Mouse (Mus musculus) pancreas, adult 10 weeks (tissue): ENCODE measurements around the gene Rfpl4b. TPM values are rescaled to one million over a fixed set of nuclear protein-coding genes. Genes with fewer than 3 reads are reported as not detected.

Experiments
- polyA plus RNA-seq: library from polyadenylated mRNA; stranded (reverse); fragments of 350-450 nt; fragmentation: Illumina TruSeq; extraction: RNeasy Lipid Tissue Mini Kit (QIAGEN cat#74804); gene quantifications from one replicate; pipeline ENCODE4 v1.2.3, GENCODE M21; 2015; ENCODE audit warnings: low read depth, low replicate concordance; ENCODE audit not compliant: insufficient read depth

Gene Rfpl4b
- polyA plus RNA-seq, result not detected

DNA sequence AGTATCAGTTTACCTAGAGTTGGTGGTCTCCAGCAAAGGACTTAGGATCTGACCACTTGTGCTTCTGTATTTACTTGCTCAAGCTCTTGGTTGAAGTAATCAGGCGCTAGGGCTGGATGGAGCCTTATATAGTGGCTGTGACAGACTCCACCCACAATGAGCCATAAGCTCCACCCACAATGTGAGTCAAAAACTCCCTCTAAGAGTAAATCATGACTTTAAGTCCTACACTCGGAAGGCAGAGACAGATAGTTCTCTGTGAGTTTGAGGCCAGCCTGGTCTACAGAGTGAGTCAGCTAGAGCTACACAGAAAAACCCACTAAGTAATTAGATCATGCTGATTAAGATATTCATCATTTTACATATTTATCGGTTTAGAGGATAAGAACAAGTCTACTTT, at the start of gene Rfpl4b:
Rfpl4b (minus strand) TSS at position 101 of the 400 bp plus-strand sequence.

Other genes starting within 250 kb of the Rfpl4b start
- gene Lama4, start 143.7 kb upstream of the Rfpl4b start, polyA plus RNA-seq, result 22.4 TPM